Comparison of ENCODE assay signal across 8 mouse cellular contexts in the genomic region with DNA sequence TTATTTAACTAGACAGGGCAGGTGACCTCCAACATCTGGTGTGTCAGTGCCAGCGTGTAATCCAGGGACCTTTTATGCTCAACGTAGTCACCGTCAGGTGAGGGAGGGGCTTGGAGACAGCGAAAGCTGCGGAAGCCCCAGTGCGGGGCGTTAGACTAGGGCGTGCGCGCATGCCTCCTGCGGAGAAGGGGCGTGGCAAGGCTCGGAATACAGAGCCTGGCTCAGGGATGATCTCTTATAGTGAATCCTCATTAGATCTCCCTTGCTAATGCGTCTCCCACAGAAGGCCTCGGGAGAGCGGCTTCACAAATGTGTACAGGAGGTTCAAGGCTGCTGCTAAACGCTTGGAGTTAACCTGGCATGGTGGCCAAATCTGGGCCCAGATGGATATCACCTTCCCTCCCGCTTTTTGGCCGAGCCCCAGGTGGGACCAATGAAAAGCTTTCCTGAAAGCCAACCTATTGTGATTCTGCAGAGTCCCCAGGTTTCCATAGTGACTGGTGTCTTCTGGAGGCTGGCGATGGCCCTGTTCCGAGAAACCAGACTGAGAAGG. TPM values are rescaled to one million over a fixed set of nuclear protein-coding genes. Genes with fewer than 3 reads are reported as not detected.
DNase-seq lines count a peak whose midpoint lies in the region; ATAC-seq and TF ChIP-seq lines count a peak whose summit lies in the region.

No protein-coding gene starts in this region.

- H3K27me3 ChIP-seq in megakaryocyte, embryonic 14.5 days (replicated peaks), result peaks cover 51% of the 10 kb centered on the region
- H3K27me3 ChIP-seq in embryonic facial prominence, embryonic 11.5 days (ENCODE audit: control insufficient read depth, insufficient read depth, low read length), result no peaks in the 10 kb centered on the region
- H3K27me3 ChIP-seq in hindbrain, postnatal 0 days (ENCODE audit: insufficient read depth, low read length), result no peaks in the 10 kb centered on the region
- 0 out of 2 replicates have a peak, but pooled peaks cover 5% of the 10 kb centered on the region for H3K27me3 ChIP-seq in limb, embryonic 15.5 days
- no peaks in the 10 kb centered on the region for H3K27me3 ChIP-seq in neural tube, embryonic 14.5 days (ENCODE audit: control insufficient read depth, insufficient read depth, low read length)

- H3K9me3 ChIP-seq in megakaryocyte, embryonic 14.5 days, result peaks cover 25% of the 10 kb centered on the region
- H3K9me3 ChIP-seq in embryonic facial prominence, embryonic 11.5 days (replicated peaks; ENCODE audit: control insufficient read depth, low read length), result no peaks in the 10 kb centered on the region
- no peaks in the 10 kb centered on the region for H3K9me3 ChIP-seq in hindbrain, postnatal 0 days (ENCODE audit: low read length)
- no peaks in the 10 kb centered on the region for H3K9me3 ChIP-seq in limb, embryonic 15.5 days
- no peaks in the 10 kb centered on the region for H3K9me3 ChIP-seq in neural tube, embryonic 14.5 days (ENCODE audit: control insufficient read depth, low read length)

- TF ChIP-seq CTCF in hindbrain, postnatal 0 days (IDR thresholded peaks at IDR 0.05; ENCODE audit: low read depth), result no peak

- H3K9ac ChIP-seq in embryonic facial prominence, embryonic 11.5 days (replicated peaks; ENCODE audit: low read length), result peak overlapping the region; percentile 47
- peak overlapping the region; percentile 40; the same call in 1 of the 2 replicates for H3K9ac ChIP-seq in hindbrain, postnatal 0 days (replicated peaks; ENCODE audit: low read length)
- peak overlapping the region; percentile 40; the same call in 1 of the 2 replicates for H3K9ac ChIP-seq in limb, embryonic 15.5 days
- H3K9ac ChIP-seq in neural tube, embryonic 14.5 days (replicated peaks; ENCODE audit: low read depth, low read length), result peak overlapping the region; percentile 43

- no peaks in the 10 kb centered on the region for H3K36me3 ChIP-seq in megakaryocyte, embryonic 14.5 days (replicated peaks; ENCODE audit: low read length)
- no peaks in the 10 kb centered on the region for H3K36me3 ChIP-seq in embryonic facial prominence, embryonic 11.5 days (replicated peaks; ENCODE audit: control insufficient read depth, insufficient read depth, low read depth, low read length)
- H3K36me3 ChIP-seq in hindbrain, postnatal 0 days (ENCODE audit: insufficient read depth, low read length), result no peaks in the 10 kb centered on the region
- no peaks in the 10 kb centered on the region for H3K36me3 ChIP-seq in limb, embryonic 15.5 days
- no peaks in the 10 kb centered on the region for H3K36me3 ChIP-seq in neural tube, embryonic 14.5 days (ENCODE audit: control insufficient read depth, insufficient read depth, low read length)

- H3K4me3 ChIP-seq in megakaryocyte, embryonic 14.5 days (replicated peaks), result peak overlapping the region; percentile 66
- peak overlapping the region; percentile 42 for H3K4me3 ChIP-seq in embryonic facial prominence, embryonic 11.5 days (ENCODE audit: low read depth, low read length)
- peak overlapping the region; percentile 23 for H3K4me3 ChIP-seq in hindbrain, postnatal 0 days (ENCODE audit: low read length)
- peak overlapping the region; percentile 46 for H3K4me3 ChIP-seq in limb, embryonic 15.5 days
- H3K4me3 ChIP-seq in neural tube, embryonic 14.5 days (ENCODE audit: low read depth, low read length), result peak overlapping the region; percentile 31

- H3K4me2 ChIP-seq in embryonic facial prominence, embryonic 11.5 days (ENCODE audit: low read depth, low read length), result peak overlapping the region; percentile 69
- peak overlapping the region; percentile 51 for H3K4me2 ChIP-seq in hindbrain, postnatal 0 days (ENCODE audit: low read depth, low read length)
- H3K4me2 ChIP-seq in limb, embryonic 15.5 days, result peak overlapping the region; percentile 59
- H3K4me2 ChIP-seq in neural tube, embryonic 14.5 days (ENCODE audit: low read depth, low read length), result peak overlapping the region; percentile 58

- 5% methylated on average over 21 of the region's 21 CpGs for WGBS in embryonic facial prominence, embryonic 11.5 days
- 3% methylated on average over 21 of the region's 21 CpGs for WGBS in hindbrain, postnatal 0 days
- 7% methylated on average over 21 of the region's 21 CpGs for WGBS in limb, embryonic 15.5 days
- 2% methylated on average over 21 of the region's 21 CpGs for WGBS in neural tube, embryonic 14.5 days

- peak; percentile 67 for DNase-seq in embryonic facial prominence, embryonic 11.5 days (ENCODE audit: low spot score)
- peak; percentile 86 for DNase-seq in hindbrain, postnatal 0 days (ENCODE audit: low spot score)
- DNase-seq in gastrocnemius, postnatal 10 days, result no peak
- no peak for DNase-seq in spleen, postnatal 36 days (ENCODE audit: low spot score in 2 of 2)

- peaks cover 9% of the 10 kb centered on the region; the same call in 1 of the 2 replicates for H3K4me1 ChIP-seq in megakaryocyte, embryonic 14.5 days
- peaks cover 2% of the 10 kb centered on the region; the same call in 1 of the 2 replicates for H3K4me1 ChIP-seq in embryonic facial prominence, embryonic 11.5 days (ENCODE audit: control insufficient read depth, insufficient read depth, low read length)
- peaks cover 11% of the 10 kb centered on the region for H3K4me1 ChIP-seq in hindbrain, postnatal 0 days (ENCODE audit: insufficient read depth, low read length)
- peaks cover 9% of the 10 kb centered on the region for H3K4me1 ChIP-seq in limb, embryonic 15.5 days
- peaks cover 9% of the 10 kb centered on the region; the same call in 1 of the 2 replicates for H3K4me1 ChIP-seq in neural tube, embryonic 14.5 days (ENCODE audit: control insufficient read depth, insufficient read depth, low read length)

- H3K27ac ChIP-seq in embryonic facial prominence, embryonic 11.5 days (replicated peaks; ENCODE audit: low read depth, low read length), result no peak overlapping the region
- H3K27ac ChIP-seq in hindbrain, postnatal 0 days, result peak overlapping the region; percentile 73
- no peak overlapping the region for H3K27ac ChIP-seq in limb, embryonic 15.5 days
- H3K27ac ChIP-seq in neural tube, embryonic 14.5 days (ENCODE audit: low read depth, low read length), result peak overlapping the region; percentile 66

- ATAC-seq in megakaryocyte, adult 5-6 weeks (ENCODE audit: poor library complexity, severe bottlenecking), result no peak
- 0 out of 2 replicates have a peak, but pooled peaks have one; percentile 50 for ATAC-seq in embryonic facial prominence, embryonic 11.5 days (replicated peaks; ENCODE audit: insufficient number of reproducible peaks, low FRiP score, low TSS enrichment, low read depth)
- ATAC-seq in hindbrain, postnatal 0 days, result peak; percentile 96
- ATAC-seq in limb, embryonic 15.5 days (ENCODE audit: insufficient number of reproducible peaks, low FRiP score, low TSS enrichment, low read depth), result no peak
- peak; percentile 94 for ATAC-seq in neural tube, embryonic 14.5 days (ENCODE audit: low read depth)

RNA-seq across cellular contexts. Expression of gene 1110038F14Rik, which starts 39.3 kb away (rescaled TPM):
- polyA plus RNA-seq in megakaryocyte, embryonic 14.5 days (2012; ENCODE audit: insufficient read depth, low replicate concordance), result 23.3 and 66.5 TPM in 2 replicates
- total RNA-seq in megakaryocyte, adult 5-6 weeks (2015), result 18.9 and 22.2 TPM in 2 replicates
- 25.0 and 28.2 TPM in 2 replicates for total RNA-seq in megakaryocyte, adult 5-6 weeks (2017)
- 81.5 and 81.8 TPM in 2 replicates for polyA plus RNA-seq in embryonic facial prominence, embryonic 11.5 days (2014; fragmentation: Nextera tagmentation; extraction: Ambion mirVana)
- 9.7 and 12.2 TPM in 2 replicates for total RNA-seq in hindbrain, postnatal 0 days (2014; rRNA removed)
- polyA plus RNA-seq in hindbrain, postnatal 0 days (2015; fragmentation: Nextera tagmentation; extraction: Ambion mirVana), result 42.4 and 46.6 TPM in 2 replicates
- polyA plus RNA-seq in limb, embryonic 15.5 days (2015; fragmentation: Nextera tagmentation; extraction: Ambion mirVana), result 78.7 and 80.3 TPM in 2 replicates
- polyA plus RNA-seq in neural tube, embryonic 14.5 days (2014; fragmentation: Nextera tagmentation; extraction: Ambion mirVana), result 47.2 and 48.1 TPM in 2 replicates
- total RNA-seq in gastrocnemius, postnatal 10 days (2021), result 10 to 100 TPM; 30.7 to 33.0 TPM

RNA-seq across cellular contexts. Expression of gene Apol6, which starts 56.9 kb away (rescaled TPM):
- not detected in 2 replicates for polyA plus RNA-seq in megakaryocyte, embryonic 14.5 days (2012; ENCODE audit: insufficient read depth, low replicate concordance)
- not detected in 2 replicates for total RNA-seq in megakaryocyte, adult 5-6 weeks (2015)
- 0.04 TPM in 1 of 2 replicates, not detected in the other for total RNA-seq in megakaryocyte, adult 5-6 weeks (2017)
- 0.08 TPM in 1 of 2 replicates, not detected in the other for polyA plus RNA-seq in embryonic facial prominence, embryonic 11.5 days (2014; fragmentation: Nextera tagmentation; extraction: Ambion mirVana)
- 1.1 TPM in 1 of 2 replicates, not detected in the other for total RNA-seq in hindbrain, postnatal 0 days (2014; rRNA removed)
- 0.35 TPM in 1 of 2 replicates, not detected in the other for polyA plus RNA-seq in hindbrain, postnatal 0 days (2015; fragmentation: Nextera tagmentation; extraction: Ambion mirVana)
- polyA plus RNA-seq in limb, embryonic 15.5 days (2015; fragmentation: Nextera tagmentation; extraction: Ambion mirVana), result 0.15 and 0.17 TPM in 2 replicates
- polyA plus RNA-seq in neural tube, embryonic 14.5 days (2014; fragmentation: Nextera tagmentation; extraction: Ambion mirVana), result 0.08 TPM in 1 of 2 replicates, not detected in the other
- 10 to 100 TPM; 15.0 to 18.9 TPM for total RNA-seq in gastrocnemius, postnatal 10 days (2021)

Comparison
In these comparisons a context has a peak if more than half of its experiments do, and no peak if none do; other contexts are left out.
1. ATAC-seq: peak in embryonic facial prominence, embryonic 11.5 days (single experiment), hindbrain, postnatal 0 days (single experiment) and neural tube, embryonic 14.5 days (single experiment); none in megakaryocyte, adult 5-6 weeks (single experiment) and limb, embryonic 15.5 days (single experiment).
2. DNase-seq: peak in embryonic facial prominence, embryonic 11.5 days (single experiment) and hindbrain, postnatal 0 days (single experiment); none in gastrocnemius, postnatal 10 days (single experiment) and spleen, postnatal 36 days (0 of 2).
3. H3K27ac ChIP-seq: peak in hindbrain, postnatal 0 days (single experiment) and neural tube, embryonic 14.5 days (single experiment); none in embryonic facial prominence, embryonic 11.5 days (single experiment) and limb, embryonic 15.5 days (single experiment).
4. Peak in every context shown above with its lines, with median percentiles within 50 percentile points of each other: H3K4me3 ChIP-seq, H3K4me2 ChIP-seq and H3K9ac ChIP-seq.